Mouse (Mus musculus): ENCODE results near the gene Phldb1.

The Phldb1 gene

DNA sequence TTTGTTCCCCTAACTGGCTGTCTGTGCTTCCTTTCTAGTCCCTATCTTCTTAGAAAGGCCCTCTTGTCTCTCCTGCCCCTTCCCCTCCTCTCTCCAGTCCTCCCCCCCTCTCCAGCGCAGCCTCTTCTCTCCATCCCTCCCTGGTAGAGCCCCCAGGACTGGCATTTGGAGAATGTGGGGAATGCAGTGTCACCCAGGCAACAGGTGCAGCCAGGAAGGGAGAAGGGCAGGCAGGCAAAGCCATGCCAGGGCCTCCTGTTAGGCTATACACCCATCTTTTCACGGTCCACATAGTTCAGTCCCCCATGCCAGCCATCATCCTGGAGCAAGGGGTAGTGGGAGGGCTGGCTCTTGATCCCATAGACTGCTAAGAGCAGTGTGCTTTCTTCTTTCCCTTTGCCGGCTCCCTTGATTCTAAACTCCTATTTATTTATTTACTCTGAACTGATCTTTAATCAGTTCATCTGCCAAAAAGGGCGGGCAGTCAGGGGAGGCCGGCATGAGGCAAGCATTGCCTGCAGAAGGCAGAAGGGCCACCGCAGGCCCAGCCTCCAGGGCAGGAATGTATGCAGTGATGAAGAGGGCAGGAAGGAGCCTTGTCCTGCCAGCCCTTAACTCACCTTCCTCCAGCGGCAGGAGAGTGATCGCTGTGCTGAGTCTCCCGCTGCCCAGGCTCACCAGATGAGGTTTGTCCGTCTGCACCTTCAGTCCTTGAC, 8.4 kb downstream of the Phldb1 start:
- DNase-seq, result peak; percentile 69

DNA sequence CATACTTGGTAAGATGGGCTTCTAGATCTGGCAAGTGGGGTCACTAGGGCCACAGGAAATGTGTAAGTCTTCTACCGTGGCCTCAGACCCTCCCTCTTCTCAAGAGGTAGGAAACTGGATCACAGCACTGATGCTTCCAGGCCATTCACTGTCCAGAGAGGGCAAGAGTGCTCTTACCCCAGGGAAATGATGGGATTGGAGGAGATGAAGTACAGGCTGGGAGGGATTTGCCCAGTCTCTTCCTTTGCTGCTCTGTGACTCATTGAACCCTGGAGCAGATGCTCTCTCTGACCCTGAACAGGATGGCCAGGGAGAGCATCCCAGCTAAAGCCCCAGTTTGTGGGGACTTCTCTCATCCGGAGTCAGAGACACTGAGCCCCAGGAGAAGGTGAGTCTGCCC, 10.3 kb downstream of the Phldb1 start:
- no peak for DNase-seq

DNA sequence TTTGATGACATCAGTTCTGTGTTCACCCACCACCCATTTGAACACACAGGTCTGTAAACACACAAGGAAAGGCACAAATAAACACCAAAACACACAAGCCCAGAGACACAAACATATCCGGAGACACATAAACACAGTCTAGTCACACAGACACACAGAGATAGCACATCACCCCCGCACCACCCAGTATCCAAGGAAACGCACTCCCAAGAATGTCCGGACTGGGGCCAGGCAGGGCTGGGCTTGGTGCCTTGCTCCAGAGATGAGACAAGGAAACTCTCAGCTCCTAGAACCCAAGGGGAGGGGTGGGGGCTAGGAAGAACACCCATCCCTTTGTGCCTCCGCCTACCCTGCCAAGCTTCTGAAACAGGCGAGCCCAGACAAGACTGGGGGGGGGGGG, 10.8 kb downstream of the Phldb1 start:
- peak; percentile 45 for DNase-seq

DNA sequence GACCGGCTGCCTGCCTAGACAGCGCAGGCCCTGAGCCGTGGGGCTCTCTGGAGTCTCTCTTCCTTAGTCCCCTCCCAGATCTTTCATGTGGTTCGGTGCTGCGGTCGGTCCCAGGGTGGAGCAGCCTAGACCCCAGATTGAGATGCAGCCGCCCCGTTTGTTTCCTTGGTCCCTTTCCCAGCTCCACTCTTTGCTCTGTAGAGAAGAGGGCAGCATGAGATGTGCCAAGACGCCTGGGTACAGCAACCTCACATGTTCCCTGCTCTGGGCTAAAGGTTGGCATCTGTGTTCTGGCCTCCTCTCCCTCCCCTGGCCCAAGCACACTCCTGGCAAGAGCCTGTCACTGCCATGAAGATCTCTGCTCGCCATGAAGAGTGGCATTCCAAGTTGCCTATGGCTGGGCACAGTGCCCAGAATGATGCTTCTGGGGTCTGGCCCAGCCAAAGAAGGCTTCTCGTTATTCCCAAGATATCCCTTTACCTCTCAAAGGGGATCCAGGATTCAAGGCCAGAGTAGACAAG, 11.4 kb downstream of the Phldb1 start:
- DNase-seq, result no peak

DNA sequence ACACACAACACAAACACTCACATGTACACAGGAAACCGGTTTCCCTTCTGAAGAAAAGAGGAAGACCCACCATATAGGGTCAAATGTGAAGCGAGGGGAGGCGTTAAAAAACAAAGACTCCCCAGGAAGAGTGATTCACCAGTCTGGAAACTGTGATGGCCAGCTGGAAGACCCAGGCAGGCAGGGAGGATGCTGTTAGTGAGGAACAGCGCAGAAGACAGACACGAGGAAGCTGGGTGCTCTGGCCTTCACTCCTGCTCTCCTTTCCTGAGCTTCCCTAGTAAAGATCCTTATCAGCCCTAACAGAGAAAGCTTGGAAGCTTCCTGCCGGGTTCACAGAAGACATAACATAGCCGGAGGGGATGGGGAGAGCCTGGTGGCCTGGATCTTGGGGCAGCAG, 12.0 kb downstream of the Phldb1 start:
- no peak for DNase-seq

DNA sequence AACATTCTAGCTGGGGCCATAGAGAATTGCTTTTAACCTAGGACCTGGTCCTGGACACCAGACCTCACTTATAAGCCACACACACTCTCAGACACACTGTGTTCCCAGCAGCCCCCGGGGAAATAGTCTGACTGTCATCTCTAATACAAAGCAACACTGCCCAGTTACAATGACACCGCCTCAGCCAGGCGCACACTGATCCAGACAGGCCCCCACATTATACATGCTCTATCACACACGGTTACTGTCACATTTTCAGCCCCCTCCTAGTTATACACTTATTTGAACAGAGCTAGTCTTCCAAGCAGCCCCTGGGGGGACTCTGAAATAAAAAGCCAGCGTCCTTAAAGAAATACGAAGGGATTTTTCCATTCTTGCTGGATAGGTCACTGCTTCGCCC, 12.4 kb downstream of the Phldb1 start:
- DNase-seq, result no peak

DNA sequence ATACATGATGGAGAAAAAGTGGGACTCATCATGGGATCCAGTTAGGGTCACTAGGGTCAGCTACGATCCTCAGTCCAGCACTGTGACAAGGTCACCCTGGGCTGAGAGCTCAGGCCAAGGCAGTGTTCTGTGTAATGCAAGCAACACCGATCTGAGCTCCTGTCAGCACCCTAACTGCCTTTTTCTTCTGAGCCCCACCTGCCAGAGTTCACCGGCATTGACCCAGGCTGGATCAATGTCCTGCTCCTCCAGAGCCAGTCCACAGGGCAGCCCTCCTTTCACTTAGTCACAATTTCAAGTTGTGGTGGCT, 13.2 kb downstream of the Phldb1 start:
- no peak for DNase-seq

DNA sequence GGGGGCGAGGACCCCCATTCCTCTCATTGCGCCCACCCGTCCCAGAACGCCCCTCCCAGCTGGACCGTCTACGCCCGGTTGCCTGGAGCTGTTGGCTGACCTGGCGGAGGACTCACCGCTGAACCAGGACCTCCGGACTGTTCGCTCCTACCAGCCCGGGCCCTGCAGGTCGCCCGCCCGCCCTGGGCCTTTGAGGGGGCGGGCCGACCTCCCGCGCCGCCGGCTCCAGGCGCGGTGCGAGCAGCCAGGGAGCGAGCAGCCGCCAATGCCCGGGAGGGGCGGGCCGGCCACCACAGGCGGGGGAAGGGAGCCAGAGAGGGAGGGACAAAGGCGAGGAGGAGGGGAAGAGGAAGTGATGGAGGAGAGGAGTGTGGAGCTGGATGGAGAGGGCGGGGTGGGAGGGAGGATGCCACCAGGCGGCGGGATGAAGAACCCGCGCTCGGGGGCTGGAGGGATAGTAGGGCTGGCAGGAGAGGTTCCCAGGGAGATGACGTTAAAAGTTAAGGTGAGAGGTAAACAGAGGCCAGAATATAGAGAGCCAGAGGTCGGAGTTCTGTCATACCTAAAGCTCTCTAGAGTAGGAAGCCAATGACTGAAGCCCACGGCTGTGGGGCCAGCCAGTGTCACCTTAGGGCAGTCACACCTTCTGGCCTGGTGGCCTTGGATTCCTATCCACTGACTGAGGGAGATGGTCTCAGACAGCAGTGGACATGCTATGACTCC, 13.7 kb downstream of the Phldb1 start:
- peak; percentile 92 for DNase-seq

DNA sequence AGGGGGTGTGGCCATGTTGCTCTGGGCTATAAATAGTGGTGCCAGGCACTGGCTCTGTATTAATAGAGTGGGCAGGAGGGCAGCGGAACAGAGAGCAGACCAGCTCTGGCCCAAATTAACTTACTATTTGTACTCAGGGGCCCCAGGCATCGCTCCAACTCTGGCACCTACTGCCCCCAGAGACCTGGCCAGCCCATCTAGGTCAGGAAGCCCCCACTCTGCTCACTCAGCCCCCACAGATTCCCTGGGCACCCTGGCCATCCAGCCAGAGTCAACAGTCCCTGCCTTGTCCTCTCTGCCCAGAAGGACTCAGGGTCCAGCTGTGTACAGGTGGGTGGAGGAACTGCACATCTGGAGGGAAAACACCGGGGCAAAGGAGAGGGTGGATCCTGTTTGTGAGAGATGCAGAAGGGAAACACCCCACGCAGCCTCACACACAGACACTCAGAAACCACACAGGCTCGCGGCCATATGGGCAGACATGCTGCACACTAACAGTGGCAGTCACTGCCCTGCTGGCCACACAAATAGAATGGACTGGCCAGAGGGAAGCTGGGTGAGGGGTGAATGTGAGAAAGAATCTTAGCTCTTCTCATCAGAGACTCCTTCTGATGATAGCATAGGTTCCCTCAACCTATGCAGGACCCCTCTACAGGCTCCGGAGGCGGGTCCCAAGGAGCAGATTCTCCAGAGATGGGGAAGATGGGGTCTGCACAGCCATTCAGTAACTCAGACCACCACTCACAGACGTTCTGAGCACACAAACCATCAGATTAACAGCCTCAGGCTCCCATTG, 14.4 kb downstream of the Phldb1 start:
- DNase-seq, result peak; percentile 40

DNA sequence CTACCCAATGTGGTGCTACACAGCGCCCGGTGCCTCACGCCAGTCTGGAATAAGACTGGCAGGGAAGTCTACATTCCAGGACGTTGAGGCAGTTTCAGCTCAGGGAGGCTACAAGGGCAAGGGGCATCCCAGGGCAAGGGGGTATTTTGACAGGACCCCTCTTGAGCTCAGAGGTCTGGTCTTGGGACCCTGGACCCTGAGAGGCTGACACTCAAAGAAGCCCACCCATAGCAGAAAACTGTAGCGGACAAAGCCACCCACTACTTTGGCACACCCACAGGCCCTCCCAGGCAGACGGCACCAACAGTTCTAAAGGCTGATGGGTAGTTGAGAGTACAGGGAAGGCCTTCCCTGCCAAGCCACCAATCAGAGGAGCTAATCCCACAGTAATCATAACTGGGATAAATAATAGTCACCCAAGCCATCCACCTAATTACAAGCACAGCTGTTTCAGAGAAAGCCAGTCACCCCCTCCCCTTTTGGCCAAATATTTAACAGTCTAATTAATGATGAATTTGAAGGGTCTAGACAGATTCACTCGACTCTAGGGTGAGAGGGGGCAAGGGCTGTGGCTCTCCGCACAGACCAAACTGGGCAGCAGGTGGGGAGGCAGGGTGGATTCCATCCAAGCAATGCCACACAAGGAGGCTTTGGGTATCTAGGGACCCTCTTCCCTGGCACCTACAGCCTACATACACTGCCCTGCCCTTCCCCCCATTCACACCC, 15.2 kb downstream of the Phldb1 start:
- no peak for DNase-seq

DNA sequence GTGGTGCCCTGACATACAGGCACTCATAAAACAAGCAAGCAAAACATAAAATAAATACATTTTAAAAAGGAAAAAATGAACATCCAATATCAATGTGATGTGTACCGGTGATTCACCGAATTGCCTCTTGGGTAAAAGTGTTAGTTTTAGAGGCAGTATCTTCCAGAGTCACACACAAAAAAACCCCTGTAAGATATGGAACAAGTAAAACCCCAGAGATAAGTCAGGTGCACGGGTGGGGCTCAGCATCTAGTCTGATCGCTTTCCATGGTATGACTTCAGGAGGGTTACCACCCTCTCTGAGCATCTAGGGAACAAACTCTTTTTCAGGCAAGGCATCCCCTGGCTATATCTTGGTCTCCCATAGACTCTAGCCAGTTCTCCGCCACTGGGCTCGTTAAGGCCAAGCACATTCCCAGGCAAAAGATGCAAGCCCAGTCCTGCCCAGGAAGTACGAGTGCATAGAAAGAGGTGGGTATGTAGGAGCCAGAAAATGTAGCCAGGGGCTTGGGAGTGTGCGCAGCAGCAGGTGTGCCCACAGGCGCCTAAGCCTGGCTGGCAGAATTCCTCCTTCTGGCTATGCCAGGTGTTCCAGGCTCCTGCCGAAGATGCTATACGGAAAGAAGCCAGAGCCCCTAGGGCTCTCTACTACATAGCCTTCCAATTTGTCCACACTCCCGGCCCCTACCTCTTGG, 15.9 kb downstream of the Phldb1 start:
- no peak for DNase-seq

DNA sequence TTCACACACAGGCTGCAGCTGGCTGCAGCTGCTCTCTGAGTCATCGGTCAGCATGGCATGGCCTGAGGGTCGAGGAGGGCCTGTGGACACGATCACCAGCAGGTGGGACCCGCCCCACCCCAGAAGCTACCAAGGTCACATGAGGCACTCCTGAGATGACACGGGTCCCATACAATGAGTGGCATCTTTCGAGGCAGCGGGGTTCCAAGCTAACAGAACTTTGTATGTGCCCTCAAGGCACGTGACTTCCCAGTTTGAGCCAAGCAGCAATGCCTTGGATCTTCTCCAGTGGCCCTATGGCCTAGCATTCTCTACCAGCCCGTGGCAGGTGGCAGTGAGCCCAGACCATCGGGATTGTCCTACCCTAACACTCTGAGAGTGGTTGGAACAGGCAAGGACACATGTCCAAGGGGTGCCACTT, 17.2 kb downstream of the Phldb1 start:
- peak; percentile 91 for DNase-seq

DNA sequence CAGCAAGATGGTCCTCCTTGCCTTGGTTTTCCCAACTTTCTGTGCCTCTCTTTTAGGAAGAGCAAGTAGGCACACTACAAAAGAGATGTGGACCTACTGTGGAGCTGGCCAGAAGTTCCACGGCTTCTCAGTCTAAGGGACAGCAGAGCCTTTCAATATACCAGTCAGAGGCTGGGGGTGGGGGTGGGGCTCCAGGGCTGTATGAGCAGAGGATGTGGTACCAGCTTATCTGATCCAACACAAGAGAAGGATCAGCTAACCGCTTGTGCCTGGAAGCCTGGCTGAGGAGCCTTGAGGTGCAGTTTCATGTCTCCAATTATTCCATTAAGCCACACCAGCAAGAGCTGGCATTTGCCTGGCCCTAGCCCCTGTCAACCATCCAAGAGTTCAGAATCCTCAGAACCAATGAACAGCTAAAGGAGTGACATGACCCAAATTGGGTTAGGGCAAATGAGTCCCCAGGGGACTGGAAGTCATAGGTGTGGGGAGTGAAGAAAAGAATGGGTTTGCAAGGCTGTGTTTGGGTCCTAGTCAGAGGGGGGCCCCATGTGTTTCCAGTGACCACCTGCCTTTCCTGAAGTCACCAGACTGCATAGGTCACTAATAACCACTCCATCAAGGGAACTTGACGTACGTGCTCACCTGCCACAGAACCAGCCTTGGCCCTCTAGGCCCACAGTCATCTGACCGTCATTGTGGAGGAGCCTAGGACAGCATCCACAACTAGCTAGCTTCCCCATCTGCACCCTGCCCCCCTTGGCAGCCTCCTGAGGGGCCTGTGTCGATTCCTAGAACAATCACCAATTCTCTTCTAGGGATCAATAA, 17.8 kb downstream of the Phldb1 start:
- no peak for DNase-seq

DNA sequence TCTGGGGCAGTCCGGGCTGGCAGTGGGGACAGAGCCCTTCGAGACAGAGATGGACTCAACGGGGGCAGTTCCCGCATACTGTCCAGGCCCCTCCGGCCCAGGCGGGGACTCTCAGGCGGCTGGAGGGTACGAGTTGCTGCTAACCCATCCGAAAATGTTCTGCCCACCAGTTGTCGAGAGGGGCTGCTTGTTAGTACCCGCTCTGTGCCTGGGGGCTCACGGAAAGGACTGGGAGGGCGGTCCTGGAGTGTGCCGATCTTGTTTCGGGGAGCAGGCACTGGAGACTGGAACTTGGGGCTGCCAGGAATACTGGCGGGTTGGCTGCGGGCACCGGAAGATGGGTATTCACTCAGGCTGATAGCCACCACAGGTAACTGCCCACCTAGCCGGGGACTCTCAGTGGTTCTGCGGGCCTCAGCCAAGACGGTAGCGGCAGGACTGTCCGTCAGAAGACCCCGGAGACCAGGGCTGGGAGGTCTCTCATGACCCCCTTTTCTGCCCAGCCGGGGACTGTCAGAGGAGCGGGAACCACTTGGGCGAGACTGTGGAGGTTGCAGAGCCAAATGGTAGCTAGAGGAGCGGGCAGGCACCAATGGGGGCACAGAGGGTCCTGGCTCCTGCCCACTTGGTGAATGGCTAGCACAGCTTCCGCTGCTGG, 19.2 kb downstream of the Phldb1 start:
- DNase-seq, result no peak

DNA sequence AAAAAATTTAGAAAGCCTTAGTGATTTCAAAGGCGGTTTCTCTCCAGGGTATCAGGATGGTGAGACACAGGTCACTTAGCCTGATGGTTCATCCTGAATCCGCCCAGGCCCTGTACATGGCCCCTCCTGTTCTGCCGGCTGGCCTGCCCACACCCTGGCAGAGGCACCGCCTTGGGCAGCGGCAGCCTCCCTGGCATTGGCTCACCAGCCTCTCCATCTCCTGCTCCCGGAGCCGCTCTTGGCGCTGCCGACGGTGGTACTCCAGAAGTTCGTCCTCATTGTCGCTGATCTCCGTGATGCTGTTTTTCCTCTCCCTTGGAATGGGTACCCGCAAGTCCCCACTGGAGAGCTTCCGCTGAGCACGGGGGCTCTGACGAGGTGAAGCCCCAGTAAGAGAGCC, 19.9 kb downstream of the Phldb1 start:
- DNase-seq, result no peak

DNA sequence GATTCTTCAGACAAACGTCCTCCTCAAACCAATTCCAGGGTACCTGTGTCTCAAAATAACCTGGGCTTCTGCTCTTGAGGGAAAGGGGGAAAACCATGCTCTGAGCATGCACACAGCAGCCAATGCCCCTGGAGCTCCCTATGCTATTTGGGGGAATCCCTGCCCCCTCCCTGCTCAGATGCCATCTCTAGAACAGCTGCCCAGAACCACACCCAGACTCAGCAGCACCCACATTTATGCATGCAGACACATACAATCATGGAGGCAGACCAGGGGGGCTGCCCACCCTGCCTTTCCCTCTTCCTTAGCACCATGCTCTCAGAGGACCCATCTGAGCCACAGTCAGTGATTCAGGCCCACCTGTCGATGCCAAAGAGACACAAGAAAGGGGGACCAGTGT, 21.4 kb downstream of the Phldb1 start:
- DNase-seq, result no peak

DNA sequence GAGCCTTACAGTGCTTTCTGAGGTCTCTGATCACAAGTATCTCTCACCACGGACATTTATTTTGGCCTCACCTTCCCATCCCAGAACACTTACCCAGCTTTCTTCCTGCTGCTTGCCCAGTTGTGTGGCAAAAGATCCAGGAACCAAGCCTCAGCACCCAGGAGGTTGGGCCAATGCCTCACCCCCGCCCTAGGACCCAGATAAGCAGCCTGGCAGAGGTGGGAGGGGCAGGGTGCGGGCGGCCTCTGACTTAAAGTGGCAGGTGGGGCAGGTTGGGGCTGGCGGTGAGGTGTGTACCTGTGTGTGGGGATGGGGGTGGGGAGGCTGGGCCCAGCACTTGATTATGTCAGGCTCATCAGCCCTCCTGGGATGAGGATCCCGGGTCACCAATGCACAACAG, 21.9 kb downstream of the Phldb1 start:
- DNase-seq, result no peak

DNA sequence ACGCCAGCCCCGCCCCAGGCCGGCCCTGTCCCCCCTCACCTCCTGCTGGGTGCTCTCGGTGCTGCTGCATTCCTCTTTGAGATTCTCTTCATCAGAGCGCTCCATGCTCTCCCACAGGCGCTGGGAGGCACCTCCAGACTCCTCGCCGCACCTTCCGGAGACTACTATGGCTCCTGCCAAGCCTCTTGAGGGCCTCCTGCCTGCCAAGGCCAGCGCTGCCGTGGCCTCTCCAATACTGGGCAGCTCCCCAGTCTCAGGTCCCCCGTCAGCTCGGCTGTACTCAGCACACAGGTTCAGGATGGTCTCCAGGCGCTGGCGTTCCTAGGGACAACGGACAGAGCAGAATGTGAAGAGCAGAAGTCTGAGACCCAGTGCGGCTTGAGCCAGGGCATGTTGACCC, 23.4 kb downstream of the Phldb1 start:
- no peak for DNase-seq

DNA sequence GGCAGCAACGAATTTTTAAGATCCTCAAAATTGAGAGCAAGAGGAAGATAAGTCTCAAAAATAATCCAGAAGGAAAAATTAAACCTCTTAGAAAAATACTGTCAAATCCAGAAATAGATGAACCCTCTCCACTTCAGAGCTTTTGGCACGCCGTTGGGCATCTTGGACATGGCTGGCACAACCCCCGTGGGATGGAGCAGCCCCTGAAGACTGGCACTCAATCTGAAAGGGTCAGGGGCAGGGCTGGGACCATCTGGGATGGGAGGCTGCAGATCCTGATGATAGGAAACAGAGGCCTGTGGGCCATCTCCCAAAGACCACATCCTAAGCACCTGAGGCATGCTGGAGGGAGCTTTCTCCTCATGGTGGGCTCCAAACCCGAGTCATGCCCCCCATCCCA, 24.8 kb downstream of the Phldb1 start:
- no peak for DNase-seq

DNA sequence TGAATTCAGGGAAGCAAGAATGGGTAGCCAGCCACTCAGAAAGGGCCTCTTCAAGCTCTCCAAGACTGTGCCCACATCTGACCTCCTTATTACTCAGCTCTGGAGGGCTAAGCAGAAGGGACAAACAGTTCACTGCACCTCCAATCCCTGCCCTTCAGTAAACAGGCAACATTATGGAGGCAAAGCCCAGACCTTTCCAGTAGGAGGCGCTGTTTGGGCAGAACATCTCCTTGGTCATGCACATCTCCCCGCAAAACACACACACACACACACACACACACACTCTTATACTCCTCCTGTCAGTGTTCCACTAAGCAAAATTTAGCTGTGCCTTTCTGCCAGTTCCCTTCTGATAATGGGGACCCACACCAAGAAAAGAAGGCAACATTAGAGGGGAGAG, 25.4 kb downstream of the Phldb1 start:
- DNase-seq, result no peak

DNA sequence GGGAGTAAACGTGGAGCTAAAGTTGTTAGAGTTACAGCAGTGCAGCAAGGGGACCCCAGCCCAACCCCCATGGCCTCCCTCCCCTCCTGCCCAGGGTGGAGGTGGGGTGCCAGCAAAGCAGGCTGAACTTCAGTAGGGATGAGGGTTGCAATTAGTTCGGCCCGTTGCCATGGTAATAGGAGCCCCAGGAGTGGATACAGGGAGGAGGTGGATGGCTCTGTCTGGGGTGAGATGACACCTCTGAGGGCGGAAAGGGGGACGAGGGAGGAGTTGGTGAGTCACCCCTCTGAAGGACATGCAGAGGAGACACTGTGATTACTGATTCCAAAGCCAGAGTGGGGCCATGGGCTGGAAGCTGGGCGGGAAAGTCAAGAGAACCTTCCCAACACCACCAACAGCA, 26.1 kb downstream of the Phldb1 start:
- DNase-seq, result no peak
